Mouse (Mus musculus) heart, embryonic 15.5 days (tissue): ENCODE data around the gene Fam19a1. TPM values are rescaled to one million over a fixed set of nuclear protein-coding genes. Genes with fewer than 3 reads are reported as not detected.

Experiments
- ATAC-seq: fragments of 200-750 bp; cut with Nextera tagmentation; replicated peaks from 2 replicates; pipeline ENCODE4 v1.8.0; 2017; ENCODE audit warnings: low read depth, moderate TSS enrichment; ENCODE audit not compliant: insufficient number of reproducible peaks, insufficient read depth, low FRiP score
- H3K27ac ChIP-seq: fragments of 300-500 bp; sonication (generic); 2 replicates; pipeline ENCODE4 v1.5.1; 2015; ENCODE audit warnings: mild to moderate bottlenecking, inconsistent platforms
- H3K27me3 ChIP-seq: fragments of 300-500 bp; sonication (generic); 2 replicates; pipeline ENCODE4 v1.6.1; 2015; ENCODE audit warnings: inconsistent platforms
- H3K36me3 ChIP-seq: fragments of 300-500 bp; sonication (generic); 2 replicates; pipeline ENCODE4 v1.6.1; 2015; ENCODE audit warnings: mild to moderate bottlenecking, inconsistent platforms
- H3K4me1 ChIP-seq: fragments of 300-500 bp; sonication (generic); replicated peaks from 2 replicates; pipeline ENCODE4 v1.6.1; 2015; ENCODE audit warnings: inconsistent platforms
- H3K4me2 ChIP-seq: fragments of 300-500 bp; sonication (generic); 2 replicates; pipeline ENCODE4 v1.6.1; 2015; ENCODE audit warnings: inconsistent platforms, mild to moderate bottlenecking, moderate library complexity
- H3K4me3 ChIP-seq: fragments of 300-500 bp; sonication (generic); 2 replicates; pipeline ENCODE4 v1.5.1; 2015; ENCODE audit warnings: mild to moderate bottlenecking, inconsistent platforms
- H3K9ac ChIP-seq: fragments of 300-500 bp; sonication (generic); 2 replicates; pipeline ENCODE4 v1.6.1; 2015; ENCODE audit warnings: mild to moderate bottlenecking, inconsistent platforms
- H3K9me3 ChIP-seq: fragments of 300-500 bp; sonication (generic); replicated peaks from 2 replicates; pipeline ENCODE4 v1.6.1; 2016; ENCODE audit warnings: inconsistent platforms
- WGBS: fragments of 180-500 bp; shearing (Covaris S2); methylation state at CpG from one replicate; pipeline ENCODE4 v1.1.7; 2015; ENCODE audit warnings: mixed read lengths; 5-methylcytosine and 5-hydroxymethylcytosine counted together
- polyA plus RNA-seq: library from polyadenylated mRNA; unstranded; fragments of >200 nt; fragmentation: Nextera tagmentation; extraction: Ambion mirVana; gene quantifications from 2 replicates; pipeline ENCODE4 v1.2.1, GENCODE M21; 2015

The Fam19a1 gene
- polyA plus RNA-seq, 1 experiment from 2014 or later, result 0.25 TPM

- Histone ChIP-seq H3K4me2 (no peak overlapping the region), H3K9me3 (no peaks in the 10 kb centered on the region), H3K36me3 (no peaks in the 10 kb centered on the region), H3K4me3 (no peak overlapping the region), H3K9ac (no peak overlapping the region), H3K4me1 (no peaks in the 10 kb centered on the region), H3K27me3 (no peaks in the 10 kb centered on the region), H3K27ac (no peak overlapping the region)
- WGBS, result 68% methylated on average over 3 of the region's 3 CpGs
- no peak for ATAC-seq
These were observed 324.9 kb downstream of the Fam19a1 start for GRCm38 (mm10) chr6:96437814-96438213.

GRCm38 (mm10) chr6:96439419-96439818 is 326.5 kb downstream of the Fam19a1 start:
- ATAC-seq, result no peak
- no peaks in the 10 kb centered on the region for H3K27me3 ChIP-seq
- H3K4me1 ChIP-seq, result no peaks in the 10 kb centered on the region
- no peak overlapping the region for H3K9ac ChIP-seq
- no peak overlapping the region for H3K4me2 ChIP-seq
- H3K9me3 ChIP-seq, result no peaks in the 10 kb centered on the region
- no peak overlapping the region for H3K4me3 ChIP-seq
- 68% methylated on average over 2 of the region's 2 CpGs for WGBS
- H3K27ac ChIP-seq, result no peak overlapping the region
- no peaks in the 10 kb centered on the region for H3K36me3 ChIP-seq

- no peak for ATAC-seq
- WGBS, result 80% methylated on average over 3 of the region's 3 CpGs
- Histone ChIP-seq H3K9me3 (no peaks in the 10 kb centered on the region), H3K27me3 (no peaks in the 10 kb centered on the region), H3K4me3 (no peak overlapping the region), H3K9ac (no peak overlapping the region), H3K27ac (no peak overlapping the region), H3K4me1 (no peaks in the 10 kb centered on the region), H3K36me3 (no peaks in the 10 kb centered on the region), H3K4me2 (no peak overlapping the region)
These were observed 329.0 kb downstream of the Fam19a1 start for GRCm38 (mm10) chr6:96441971-96442370.

- Histone ChIP-seq H3K27me3 (no peaks in the 10 kb centered on the region), H3K27ac (no peak overlapping the region), H3K9me3 (no peaks in the 10 kb centered on the region), H3K4me2 (no peak overlapping the region), H3K4me3 (no peak overlapping the region), H3K36me3 (no peaks in the 10 kb centered on the region), H3K9ac (no peak overlapping the region), H3K4me1 (no peaks in the 10 kb centered on the region)
- WGBS, result 74% methylated on average over 4 of the region's 4 CpGs
- ATAC-seq, result no peak
These were observed 334.5 kb downstream of the Fam19a1 start for GRCm38 (mm10) chr6:96447466-96447865.

- Histone ChIP-seq H3K27ac (no peak overlapping the region), H3K9ac (no peak overlapping the region), H3K4me3 (no peak overlapping the region), H3K36me3 (no peaks in the 10 kb centered on the region), H3K4me1 (peaks cover 4% of the 10 kb centered on the region; the same call in 1 of the 2 replicates), H3K27me3 (no peaks in the 10 kb centered on the region), H3K4me2 (no peak overlapping the region), H3K9me3 (no peaks in the 10 kb centered on the region)
- WGBS, result 73% methylated on average over 1 of the region's 1 CpGs
- no peak for ATAC-seq
These were observed 343.3 kb downstream of the Fam19a1 start for GRCm38 (mm10) chr6:96456266-96456665.

GRCm38 (mm10) chr6:96457590-96458259 is 344.8 kb downstream of the Fam19a1 start:
- 43% methylated on average over 6 of the region's 6 CpGs for WGBS
- ATAC-seq, result no peak

GRCm38 (mm10) chr6:96459041-96459440 is 346.1 kb downstream of the Fam19a1 start:
- no peak for ATAC-seq
- 59% methylated on average over 4 of the region's 4 CpGs for WGBS
- H3K36me3 ChIP-seq, result no peaks in the 10 kb centered on the region
- H3K4me1 ChIP-seq, result peaks cover 4% of the 10 kb centered on the region; the same call in 1 of the 2 replicates
- H3K4me3 ChIP-seq, result no peak overlapping the region
- no peaks in the 10 kb centered on the region for H3K27me3 ChIP-seq
- H3K9me3 ChIP-seq, result no peaks in the 10 kb centered on the region
- no peak overlapping the region for H3K4me2 ChIP-seq
- no peak overlapping the region for H3K27ac ChIP-seq
- no peak overlapping the region for H3K9ac ChIP-seq

More at GRCm38 (mm10) chr6:96457590-96458259, 344.8 kb downstream of the Fam19a1 start:
- Histone ChIP-seq H3K4me2 (no peak overlapping the region), H3K27me3 (no peaks in the 10 kb centered on the region), H3K4me1 (peaks cover 4% of the 10 kb centered on the region; the same call in 1 of the 2 replicates), H3K4me3 (no peak overlapping the region), H3K36me3 (no peaks in the 10 kb centered on the region), H3K9me3 (no peaks in the 10 kb centered on the region), H3K27ac (no peak overlapping the region), H3K9ac (no peak overlapping the region)

- Histone ChIP-seq H3K27ac (no peak overlapping the region), H3K9me3 (no peaks in the 10 kb centered on the region), H3K36me3 (no peaks in the 10 kb centered on the region), H3K27me3 (no peaks in the 10 kb centered on the region), H3K4me2 (no peak overlapping the region), H3K9ac (no peak overlapping the region), H3K4me3 (no peak overlapping the region), H3K4me1 (no peaks in the 10 kb centered on the region)
- WGBS, result 58% methylated on average over 5 of the region's 5 CpGs
- no peak for ATAC-seq
These were observed 386.5 kb downstream of the Fam19a1 start for GRCm38 (mm10) chr6:96499464-96499863.

GRCm38 (mm10) chr6:96541600-96541999 is 428.6 kb downstream of the Fam19a1 start:
- no peak overlapping the region for H3K27ac ChIP-seq
- no peaks in the 10 kb centered on the region for H3K36me3 ChIP-seq
- no peaks in the 10 kb centered on the region for H3K4me1 ChIP-seq
- H3K9ac ChIP-seq, result no peak overlapping the region
- no peak for ATAC-seq
- H3K4me2 ChIP-seq, result no peak overlapping the region
- no peak overlapping the region for H3K4me3 ChIP-seq
- WGBS, result 64% methylated on average over 2 of the region's 2 CpGs
- no peaks in the 10 kb centered on the region for H3K9me3 ChIP-seq
- no peaks in the 10 kb centered on the region for H3K27me3 ChIP-seq

- no peaks in the 10 kb centered on the region for H3K9me3 ChIP-seq
- no peak overlapping the region for H3K4me3 ChIP-seq
- no peaks in the 10 kb centered on the region for H3K4me1 ChIP-seq
- no peaks in the 10 kb centered on the region for H3K27me3 ChIP-seq
- H3K4me2 ChIP-seq, result no peak overlapping the region
- no peak overlapping the region for H3K9ac ChIP-seq
- no peaks in the 10 kb centered on the region for H3K36me3 ChIP-seq
- ATAC-seq, result no peak
- no peak overlapping the region for H3K27ac ChIP-seq
- WGBS, result 50% methylated on average over 3 of the region's 3 CpGs
These were observed 431.9 kb downstream of the Fam19a1 start for GRCm38 (mm10) chr6:96544832-96545231.

- ATAC-seq, result no peak
- Histone ChIP-seq H3K27me3 (no peaks in the 10 kb centered on the region), H3K9me3 (no peaks in the 10 kb centered on the region), H3K4me2 (no peak overlapping the region), H3K9ac (no peak overlapping the region), H3K27ac (no peak overlapping the region), H3K4me1 (no peaks in the 10 kb centered on the region), H3K36me3 (no peaks in the 10 kb centered on the region), H3K4me3 (no peak overlapping the region)
- WGBS, result 84% methylated on average over 4 of the region's 4 CpGs
These were observed 437.5 kb downstream of the Fam19a1 start for GRCm38 (mm10) chr6:96550431-96550830.

GRCm38 (mm10) chr6:96578649-96579048 is 465.7 kb downstream of the Fam19a1 start:
- H3K4me3 ChIP-seq, result no peak overlapping the region
- ATAC-seq, result no peak
- no peak overlapping the region for H3K27ac ChIP-seq
- H3K4me1 ChIP-seq, result no peaks in the 10 kb centered on the region
- H3K4me2 ChIP-seq, result no peak overlapping the region
- no peak overlapping the region for H3K9ac ChIP-seq
- 47% methylated on average over 5 of the region's 5 CpGs for WGBS
- no peaks in the 10 kb centered on the region for H3K36me3 ChIP-seq
- no peaks in the 10 kb centered on the region for H3K9me3 ChIP-seq
- H3K27me3 ChIP-seq, result no peaks in the 10 kb centered on the region
